Mouse (Mus musculus) layer of hippocampus, postnatal 36 days (tissue): ENCODE results near the gene H2-T23. TPM values are rescaled to one million over a fixed set of nuclear protein-coding genes. Genes with fewer than 3 reads are reported as not detected.

Experiments used
- DNase-seq, 2 experiments: peaks; one replicate each; pipeline ENCODE4 v3.0.0; 2022
- total RNA-seq, 2 experiments: library from RNA; stranded (reverse); gene quantifications; 2 replicates each; pipeline ENCODE4 v1.2.3; 2021

The H2-T23 gene
- total RNA-seq, 2 experiments from 2014 or later, result 4.7 to 5.0 TPM

- DNase-seq, result peak; percentile 71 to 73
Observed at GRCm38 (mm10) chr17:35993675-35994074, 39.0 kb downstream of the H2-T23 start.

GRCm38 (mm10) chr17:35991781-35992180, 40.9 kb downstream of the H2-T23 start:
- no peak for DNase-seq

- DNase-seq, result no peak
Observed at GRCm38 (mm10) chr17:35981776-35982175, 50.9 kb downstream of the H2-T23 start.

GRCm38 (mm10) chr17:35980363-35980754, 52.3 kb downstream of the H2-T23 start:
- peak; percentile 49 to 52 for DNase-seq

Other genes with a start within 250 kb of the H2-T23 start
- gene Ier3, start 211.2 kb downstream of the H2-T23 start, total RNA-seq, result 1 to 10 TPM; 4.2 to 6.5 TPM
- 100 to 1,000 TPM; 124 to 132 TPM for gene Flot1, start 209.6 kb downstream of the H2-T23 start, total RNA-seq
- 100 to 1,000 TPM; 360 to 381 TPM for gene Tubb5, start 194.5 kb downstream of the H2-T23 start, total RNA-seq
- gene Mdc1, start 191.3 kb downstream of the H2-T23 start, total RNA-seq, result 10 to 100 TPM; 13.1 to 19.5 TPM
- 1 to 10 TPM; 1.5 to 2.2 TPM for gene Nrm, start 171.5 kb downstream of the H2-T23 start, total RNA-seq
- gene Ppp1r18, start 167.3 kb downstream of the H2-T23 start, total RNA-seq, result 1 to 10 TPM; 7.4 to 9.5 TPM
- gene Dhx16, start 153.0 kb downstream of the H2-T23 start, total RNA-seq, result 10 to 100 TPM; 32.0 to 37.4 TPM
- gene 2310061I04Rik, start 135.4 kb downstream of the H2-T23 start, total RNA-seq, result 10 to 100 TPM; 56.3 to 57.9 TPM
- 10 to 100 TPM; 60.6 to 61.7 TPM for gene Atat1, start 122.8 kb downstream of the H2-T23 start, total RNA-seq
- gene Mrps18b, start 116.5 kb downstream of the H2-T23 start, total RNA-seq, result 10 to 100 TPM; 37.0 to 39.3 TPM
- 10 to 100 TPM; 78.6 to 82.8 TPM for gene Ppp1r10, start 116.4 kb downstream of the H2-T23 start, total RNA-seq
- 10 to 100 TPM; 70.0 to 71.3 TPM for gene Abcf1, start 63.1 kb downstream of the H2-T23 start, total RNA-seq
- gene Gnl1, start 53.0 kb downstream of the H2-T23 start, total RNA-seq, result 100 to 1,000 TPM; 139 to 143 TPM
- gene Prr3, start 52.6 kb downstream of the H2-T23 start, total RNA-seq, result 10 to 100 TPM; 47.7 to 53.8 TPM
- 1 to 10 TPM; 2.5 to 2.8 TPM for gene H2-T24, start 12.3 kb downstream of the H2-T23 start, total RNA-seq
- 10 to 100 TPM in 1 of 2 experiments, 1 to 10 TPM in 1; 9.0 to 11.0 TPM for gene H2-T22, start 9.9 kb upstream of the H2-T23 start, total RNA-seq
- under 1 TPM in 1 of 2 experiments, not detected in 1; 0.22 TPM for gene Gm6034, start 10.1 kb upstream of the H2-T23 start, total RNA-seq
- 1 to 10 TPM; 1.2 to 1.9 TPM for gene Gm11127, start 25.5 kb upstream of the H2-T23 start, total RNA-seq
- gene Gm19684, start 88.8 kb upstream of the H2-T23 start, total RNA-seq, result under 1 TPM in 1 of 2 experiments, not detected in 1; 0.23 TPM
- not detected for gene Gm7030, start 96.6 kb upstream of the H2-T23 start, total RNA-seq
- not detected for gene Gm8909, start 135.7 kb upstream of the H2-T23 start, total RNA-seq
- not detected for gene H2-T3, start 157.4 kb upstream of the H2-T23 start, total RNA-seq
- 10 to 100 TPM; 43.3 to 44.5 TPM for gene Rpp21, start 225.2 kb upstream of the H2-T23 start, total RNA-seq
- 10 to 100 TPM; 21.2 to 23.7 TPM for gene Trim39, start 239.4 kb upstream of the H2-T23 start, total RNA-seq